Mouse (Mus musculus) heart, adult 2 months (tissue): Measurements from ENCODE around the gene Mtg2. TPM values are rescaled to one million over a fixed set of nuclear protein-coding genes. Genes with fewer than 3 reads are reported as not detected.

Experiments
- DNase-seq, 2 experiments: peaks; one replicate each; pipeline ENCODE4 v3.0.0; 2021
- H3K27ac ChIP-seq: fragments of 200-600 bp; 2 replicates; pipeline ENCODE4 v1.8.1; 2022
- H3K27me3 ChIP-seq: fragments of 200-500 bp; 2 replicates; pipeline ENCODE4 v1.6.1; 2012; ENCODE audit warnings: mild to moderate bottlenecking, low read length, inconsistent platforms, mixed read lengths; ENCODE audit not compliant: control insufficient read depth, insufficient read depth
- H3K36me3 ChIP-seq: fragments of 200-500 bp; 2 replicates; pipeline ENCODE4 v1.6.1; 2012; ENCODE audit warnings: low read length, inconsistent platforms; ENCODE audit not compliant: control insufficient read depth, insufficient read depth
- H3K4me1 ChIP-seq: fragments of 200-500 bp; 2 replicates; pipeline ENCODE4 v1.6.1; 2011; ENCODE audit warnings: low read length; ENCODE audit not compliant: control insufficient read depth, insufficient read depth
- H3K4me3 ChIP-seq: fragments of 200-600 bp; 2 replicates; pipeline ENCODE4 v1.8.1; 2022
- H3K79me2 ChIP-seq: fragments of 200-500 bp; replicated peaks from 2 replicates; pipeline ENCODE4 v1.6.1; 2012; ENCODE audit warnings: mild to moderate bottlenecking, inconsistent platforms, low read length, moderate library complexity, mixed read lengths; ENCODE audit not compliant: control insufficient read depth, insufficient read depth
- H3K9ac ChIP-seq: fragments of 200-500 bp; 2 replicates; pipeline ENCODE4 v1.6.1; 2012; ENCODE audit warnings: low read depth, mild to moderate bottlenecking, control low read depth, inconsistent platforms, low read length, mixed read lengths
- CTCF ChIP-seq: fragments of 200-600 bp; IDR thresholded peaks from 2 replicates; pipeline ENCODE4 v1.8.1; 2022; ENCODE audit warnings: antibody characterized with exemption, mild to moderate bottlenecking, moderate library complexity
- EP300 ChIP-seq: fragments of 200-500 bp; IDR thresholded peaks from 2 replicates; pipeline ENCODE4 v1.6.1; 2011; ENCODE audit warnings: low read depth, low read length, control low read depth; ENCODE audit not compliant: insufficient read depth
- POLR2A ChIP-seq: fragments of 200-500 bp; IDR thresholded peaks from 2 replicates; pipeline ENCODE4 v1.6.1; 2011; ENCODE audit warnings: mild to moderate bottlenecking, low read depth, low read length, control low read depth; ENCODE audit not compliant: insufficient read depth
- WGBS: fragments of 180-500 bp; shearing (Covaris S2); methylation state at CpG from one replicate; pipeline ENCODE4 v1.1.7; 2018; 5-methylcytosine and 5-hydroxymethylcytosine counted together
- intact Hi-C: fragments of 180-260 bp; cut with DNase I; formaldehyde crosslinking; loops from one replicate; pipeline ENCODE4 v1.15.1; 2025
- polyA plus RNA-seq: library from polyadenylated mRNA; depleted of rRNA; stranded (reverse); fragments of >200 nt; gene quantifications from 2 replicates; pipeline ENCODE4 v1.2.3, GENCODE M21; 2012
- total RNA-seq, 2 experiments: library from RNA; stranded (reverse); gene quantifications; 2 replicates each; pipeline ENCODE4 v1.2.3; 2021

Mtg2 gene
- total and polyA plus RNA-seq, 3 experiments: 23.2 to 30.8 (median 27.1) TPM

DNA sequence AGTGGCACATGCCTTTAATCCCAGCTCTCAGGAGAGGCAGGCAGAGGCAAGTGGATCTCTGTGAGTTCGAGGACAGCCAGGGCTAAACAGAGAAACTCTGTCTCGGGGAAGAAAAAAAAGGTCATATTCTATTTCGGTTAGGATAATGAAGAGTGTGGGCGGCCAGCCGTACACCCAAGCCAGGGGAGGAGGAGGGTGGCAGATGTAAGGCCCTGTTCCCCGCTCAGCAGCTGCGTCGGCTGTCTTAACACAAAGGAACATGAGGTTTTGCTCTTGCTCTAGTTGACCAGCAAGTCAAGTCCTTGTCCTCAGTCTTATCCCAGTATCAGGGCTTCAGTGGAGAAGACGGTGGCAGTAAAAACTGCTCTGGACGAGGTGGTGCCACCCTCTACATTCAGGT is 12.7 kb downstream of the Mtg2 start:
- Histone ChIP-seq H3K27ac (no peak overlapping the region), H3K79me2 (no peaks in the 10 kb centered on the region), H3K9ac (no peak overlapping the region), H3K27me3 (no peaks in the 10 kb centered on the region), H3K4me3 (no peak overlapping the region), H3K36me3 (no peaks in the 10 kb centered on the region), H3K4me1 (no peaks in the 10 kb centered on the region)
- TF ChIP-seq CTCF: no peak
- TF ChIP-seq EP300: no peak
- TF ChIP-seq POLR2A: no peak
- 89% methylated on average over 10 of the region's 10 CpGs for WGBS
- DNase-seq: no peak
- intact Hi-C loops: no loop called here

DNA sequence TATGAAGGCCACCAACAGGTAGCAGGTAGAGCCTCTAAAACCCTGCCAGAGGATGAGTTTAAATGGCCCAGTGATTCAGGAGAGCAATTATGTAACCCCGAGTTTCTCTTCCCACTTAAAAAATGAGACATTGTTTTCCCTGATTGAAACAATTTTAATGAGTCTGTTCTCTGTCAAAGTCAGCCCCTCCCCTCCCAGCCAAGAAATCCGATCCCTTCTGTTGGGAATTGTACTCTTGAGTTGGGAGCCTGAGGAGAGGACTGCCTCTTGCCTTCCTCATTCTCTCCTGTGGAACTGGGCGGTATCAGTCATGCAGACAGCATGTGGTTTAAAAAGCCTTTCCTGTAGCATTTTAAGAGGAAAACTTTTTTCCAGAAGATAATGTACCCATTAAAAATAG is 14.2 kb downstream of the Mtg2 start:
- DNase-seq: no peak
- H3K36me3 ChIP-seq: no peaks in the 10 kb centered on the region
- H3K79me2 ChIP-seq: no peaks in the 10 kb centered on the region
- H3K9ac ChIP-seq: no peak overlapping the region
- intact Hi-C loops: no loop called here
- H3K27me3 ChIP-seq: no peaks in the 10 kb centered on the region
- H3K27ac ChIP-seq: no peak overlapping the region
- TF ChIP-seq CTCF (no peak), POLR2A (no peak), EP300 (no peak)
- no peak overlapping the region for H3K4me3 ChIP-seq
- 47% methylated on average over 3 of the region's 3 CpGs for WGBS
- H3K4me1 ChIP-seq: no peaks in the 10 kb centered on the region

DNA sequence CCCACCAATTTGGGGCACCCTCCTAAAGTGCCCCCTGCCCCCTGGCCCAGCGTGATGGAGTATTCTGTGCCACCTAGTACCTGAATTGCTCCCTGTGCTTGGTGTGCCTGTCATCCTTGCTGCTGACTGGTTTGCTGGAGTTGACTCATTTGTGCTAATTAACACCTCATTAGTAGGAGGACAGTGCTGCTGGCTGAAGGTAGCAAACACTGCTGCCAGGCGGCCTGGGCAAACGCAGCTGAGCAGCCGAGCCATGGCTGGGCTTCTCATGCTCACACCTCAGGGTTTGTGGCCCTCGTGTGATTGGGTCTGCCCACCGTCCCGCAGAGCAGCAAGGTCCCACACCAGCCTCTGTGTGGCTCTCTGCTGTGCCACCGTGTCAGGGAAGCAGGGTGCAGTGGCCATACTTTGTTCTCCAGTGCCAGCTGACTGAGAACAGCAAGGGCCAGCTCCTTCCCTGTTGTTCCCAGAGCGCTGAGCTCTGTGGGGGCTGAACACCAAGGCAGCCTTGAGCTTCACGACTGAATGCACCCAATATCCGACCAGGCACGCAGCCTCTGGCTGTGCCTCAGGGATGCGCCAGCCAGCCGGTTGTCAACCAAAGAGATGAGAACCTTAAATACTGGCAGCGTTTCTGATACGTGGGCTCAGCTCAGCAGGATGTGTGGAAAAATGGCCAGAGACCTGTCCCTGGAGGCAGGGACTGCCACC is 15.7 kb downstream of the Mtg2 start:
- no peak for TF ChIP-seq CTCF
- no peak for TF ChIP-seq EP300
- TF ChIP-seq POLR2A: no peak
- no peaks in the 10 kb centered on the region for H3K27me3 ChIP-seq
- DNase-seq: no peak
- H3K79me2 ChIP-seq: no peaks in the 10 kb centered on the region
- WGBS: 80% methylated on average over 16 of the region's 16 CpGs
- H3K9ac ChIP-seq: no peak overlapping the region
- no peaks in the 10 kb centered on the region for H3K36me3 ChIP-seq
- H3K27ac ChIP-seq: no peak overlapping the region
- intact Hi-C loops: no loop called here
- no peak overlapping the region for H3K4me3 ChIP-seq
- no peaks in the 10 kb centered on the region for H3K4me1 ChIP-seq

DNA sequence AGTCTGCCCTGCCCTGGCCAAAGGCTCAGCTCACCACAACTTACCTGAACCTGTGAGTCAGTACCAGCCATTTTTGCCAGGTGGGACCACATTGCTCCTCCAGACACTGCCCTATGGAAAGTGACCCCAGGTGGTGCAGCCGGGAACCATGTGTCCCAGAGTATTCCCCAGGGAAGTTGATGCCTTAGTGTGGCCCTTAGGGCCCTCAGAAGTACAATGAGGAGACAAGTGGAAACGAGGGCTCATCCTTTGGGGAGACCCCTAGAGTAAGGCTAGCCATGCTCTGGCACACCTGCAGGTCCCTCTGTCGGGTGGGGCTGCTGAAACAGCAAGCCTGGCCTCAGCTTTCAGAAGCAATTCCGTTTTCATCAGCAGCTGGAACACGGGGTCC is 16.2 kb downstream of the Mtg2 start:
- DNase-seq: no peak
- no peak overlapping the region for H3K27ac ChIP-seq
- no peaks in the 10 kb centered on the region for H3K36me3 ChIP-seq
- H3K27me3 ChIP-seq: no peaks in the 10 kb centered on the region
- H3K4me1 ChIP-seq: no peaks in the 10 kb centered on the region
- TF ChIP-seq EP300 (no peak), CTCF (no peak), POLR2A (no peak)
- H3K79me2 ChIP-seq: no peaks in the 10 kb centered on the region
- WGBS: 88% methylated on average over 5 of the region's 5 CpGs
- no peak overlapping the region for H3K9ac ChIP-seq
- intact Hi-C loops: no loop called here
- H3K4me3 ChIP-seq: no peak overlapping the region

DNA sequence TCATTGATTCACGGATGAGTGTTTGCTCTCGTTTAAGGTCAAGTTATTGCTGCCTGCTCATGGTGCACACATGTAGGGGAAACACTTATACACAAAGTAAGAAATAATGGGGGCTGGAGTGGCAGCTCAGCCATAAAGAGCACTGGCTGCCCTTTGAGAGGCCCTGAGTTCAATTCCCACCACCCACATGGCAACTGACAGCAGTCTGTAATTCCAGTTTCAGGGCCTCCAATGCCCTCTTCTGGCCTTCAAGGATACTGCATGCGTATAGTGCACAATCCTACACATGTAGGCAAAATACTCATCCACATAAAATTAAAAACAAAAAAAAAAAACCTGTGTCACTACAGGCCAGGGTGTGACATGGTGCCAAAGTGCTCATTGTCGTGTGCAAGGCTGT is 17.1 kb downstream of the Mtg2 start:
- Histone ChIP-seq H3K36me3 (no peaks in the 10 kb centered on the region), H3K79me2 (no peaks in the 10 kb centered on the region), H3K4me1 (no peaks in the 10 kb centered on the region), H3K27ac (no peak overlapping the region), H3K4me3 (no peak overlapping the region), H3K27me3 (no peaks in the 10 kb centered on the region), H3K9ac (no peak overlapping the region)
- 94% methylated on average over 4 of the region's 4 CpGs for WGBS
- DNase-seq: no peak
- intact Hi-C loops: no loop called here
- TF ChIP-seq CTCF (peak; percentile 44), EP300 (no peak)

DNA sequence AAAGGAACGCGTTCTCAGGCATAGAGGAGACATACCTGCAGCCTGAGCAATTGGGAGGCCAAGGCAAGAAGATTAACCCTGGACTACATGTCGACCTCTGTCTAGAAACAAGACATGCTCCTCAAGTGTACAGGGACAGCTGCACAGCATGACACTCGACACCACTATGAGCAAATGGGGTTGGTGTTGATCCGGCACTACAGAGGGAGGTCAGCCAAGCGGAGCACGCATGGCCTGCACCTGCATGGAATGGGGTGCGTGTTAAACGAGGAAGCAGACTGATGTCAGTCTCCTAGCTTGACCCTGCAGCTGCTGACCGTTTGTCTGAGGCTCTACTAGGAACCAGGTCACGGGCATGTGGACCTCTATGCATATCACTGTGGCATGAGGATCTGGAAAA is 19.9 kb downstream of the Mtg2 start:
- Histone ChIP-seq H3K4me1 (no peaks in the 10 kb centered on the region), H3K27ac (no peak overlapping the region), H3K36me3 (no peaks in the 10 kb centered on the region), H3K79me2 (no peaks in the 10 kb centered on the region), H3K9ac (no peak overlapping the region), H3K4me3 (no peak overlapping the region), H3K27me3 (no peaks in the 10 kb centered on the region)
- intact Hi-C loops: no loop called here
- WGBS: 65% methylated on average over 11 of the region's 11 CpGs
- TF ChIP-seq POLR2A (no peak), CTCF (no peak), EP300 (no peak)
- DNase-seq: no peak
